Mouse (Mus musculus): ENCODE results near the gene Usp32. TPM values are rescaled to one million over a fixed set of nuclear protein-coding genes. Genes with fewer than 3 reads are reported as not detected.

The Usp32 gene
- 42.4 and 163 TPM in 2 replicates for total RNA-seq (2014; fragmentation: Nextera tagmentation)
- 19.2 and 24.9 TPM in 2 replicates for total RNA-seq (2017)
- 9.9 and 10.4 TPM in 2 replicates for polyA plus RNA-seq (2012)

GRCm38 (mm10) chr11:85139581-85140540 lies at the start of gene Usp32:
TSS of gene Usp32 (minus strand) at chr11:85140161.
- Histone ChIP-seq H3K36me3 (replicated peaks) (peaks cover 6% of the 10 kb centered on the region), H3K4me1 (ENCODE audit: insufficient read depth, low read depth, low read length) (peaks cover 21% of the 10 kb centered on the region), H3K27me3 (ENCODE audit: insufficient read depth, low read length) (no peaks in the 10 kb centered on the region), H3K4me3 (ENCODE audit: low read depth, low read length) (peak within 1 kb of the TSS; percentile 97), H3K9me3 (replicated peaks) (no peaks in the 10 kb centered on the region)
- peak; percentile 95 for DNase-seq (ENCODE audit: low spot score)
- no peak for TF ChIP-seq CTCF (IDR thresholded peaks at IDR 0.05; ENCODE audit: low read depth, low read length)
- no peak for TF ChIP-seq TAL1 (conservative IDR thresholded peaks at IDR 0.05; ENCODE audit: low read depth, low read length)
- no peak for TF ChIP-seq GATA2 (IDR thresholded peaks at IDR 0.05; ENCODE audit: borderline replicate concordance, low read depth, low read length)
- TF ChIP-seq GATA1 (IDR thresholded peaks at IDR 0.05; ENCODE audit: borderline replicate concordance, low read length): no peak
- no peak for TF ChIP-seq POLR2AphosphoS5 (IDR thresholded peaks at IDR 0.05; ENCODE audit: insufficient replicate concordance, low read depth, low read length)
- ATAC-seq (ENCODE audit: extremely low read depth, insufficient number of reproducible peaks, low FRiP score, poor library complexity, severe bottlenecking): peak; percentile 97

- DNase-seq (ENCODE audit: low spot score) (no peak), ATAC-seq (ENCODE audit: extremely low read depth, insufficient number of reproducible peaks, low FRiP score, poor library complexity, severe bottlenecking) (no peak)
- no peaks in the 10 kb centered on the region for H3K27me3 ChIP-seq (ENCODE audit: insufficient read depth, low read length)
- no peaks in the 10 kb centered on the region for H3K9me3 ChIP-seq (replicated peaks)
- H3K36me3 ChIP-seq (replicated peaks): peaks cover 62% of the 10 kb centered on the region
- H3K4me1 ChIP-seq (ENCODE audit: insufficient read depth, low read depth, low read length): peaks cover 19% of the 10 kb centered on the region
- H3K4me3 ChIP-seq (ENCODE audit: low read depth, low read length): no peak overlapping the region
- TF ChIP-seq TAL1 (conservative IDR thresholded peaks at IDR 0.05; ENCODE audit: low read depth, low read length) (no peak), CTCF (IDR thresholded peaks at IDR 0.05; ENCODE audit: low read depth, low read length) (no peak)
Observed at GRCm38 (mm10) chr11:85189110-85189509, 49.1 kb upstream of the Usp32 start.

GRCm38 (mm10) chr11:85184839-85185238 lies 44.9 kb upstream of the Usp32 start:
- Histone ChIP-seq H3K9me3 (replicated peaks) (no peaks in the 10 kb centered on the region), H3K4me3 (ENCODE audit: low read depth, low read length) (no peak overlapping the region), H3K27me3 (ENCODE audit: insufficient read depth, low read length) (no peaks in the 10 kb centered on the region), H3K4me1 (ENCODE audit: insufficient read depth, low read depth, low read length) (peaks cover 26% of the 10 kb centered on the region), H3K36me3 (replicated peaks) (peaks cover 25% of the 10 kb centered on the region)
- ATAC-seq (ENCODE audit: extremely low read depth, insufficient number of reproducible peaks, low FRiP score, poor library complexity, severe bottlenecking): no peak
- TF ChIP-seq CTCF (IDR thresholded peaks at IDR 0.05; ENCODE audit: low read depth, low read length) (no peak), GATA2 (IDR thresholded peaks at IDR 0.05; ENCODE audit: borderline replicate concordance, low read depth, low read length) (no peak), GATA1 (IDR thresholded peaks at IDR 0.05; ENCODE audit: borderline replicate concordance, low read length) (no peak), TAL1 (conservative IDR thresholded peaks at IDR 0.05; ENCODE audit: low read depth, low read length) (no peak), POLR2AphosphoS5 (IDR thresholded peaks at IDR 0.05; ENCODE audit: insufficient replicate concordance, low read depth, low read length) (no peak)
- no peak for DNase-seq (ENCODE audit: low spot score)

- H3K4me3 ChIP-seq (ENCODE audit: low read depth, low read length): no peak overlapping the region
- peaks cover 20% of the 10 kb centered on the region for H3K4me1 ChIP-seq (ENCODE audit: insufficient read depth, low read depth, low read length)
- no peaks in the 10 kb centered on the region for H3K27me3 ChIP-seq (ENCODE audit: insufficient read depth, low read length)
- H3K9me3 ChIP-seq (replicated peaks): no peaks in the 10 kb centered on the region
- no peak for DNase-seq (ENCODE audit: low spot score)
- ATAC-seq (ENCODE audit: extremely low read depth, insufficient number of reproducible peaks, low FRiP score, poor library complexity, severe bottlenecking): no peak
- no peak for TF ChIP-seq TAL1 (conservative IDR thresholded peaks at IDR 0.05; ENCODE audit: low read depth, low read length)
- TF ChIP-seq CTCF (IDR thresholded peaks at IDR 0.05; ENCODE audit: low read depth, low read length): peak; percentile 57; the same call in 1 of the 2 replicates
- H3K36me3 ChIP-seq (replicated peaks): peaks cover 20% of the 10 kb centered on the region
Observed at GRCm38 (mm10) chr11:85184082-85184481, 44.1 kb upstream of the Usp32 start.

- H3K27me3 ChIP-seq (ENCODE audit: insufficient read depth, low read length): no peaks in the 10 kb centered on the region; the same call in 1 of the 2 replicates
- TF ChIP-seq CTCF (IDR thresholded peaks at IDR 0.05; ENCODE audit: low read depth, low read length): no peak
- no peak for TF ChIP-seq POLR2AphosphoS5 (IDR thresholded peaks at IDR 0.05; ENCODE audit: insufficient replicate concordance, low read depth, low read length)
- H3K4me3 ChIP-seq (ENCODE audit: low read depth, low read length): peak overlapping the region; percentile 64; the same call in 1 of the 2 replicates
- no peaks in the 10 kb centered on the region for H3K9me3 ChIP-seq (replicated peaks)
- H3K4me1 ChIP-seq (ENCODE audit: insufficient read depth, low read depth, low read length): peaks cover 12% of the 10 kb centered on the region
- H3K36me3 ChIP-seq (replicated peaks): peaks cover 14% of the 10 kb centered on the region
- DNase-seq (ENCODE audit: low spot score) (no peak), ATAC-seq (ENCODE audit: extremely low read depth, insufficient number of reproducible peaks, low FRiP score, poor library complexity, severe bottlenecking) (no peak)
Observed at GRCm38 (mm10) chr11:85183284-85183779, 43.4 kb upstream of the Usp32 start.

- DNase-seq (ENCODE audit: low spot score) (peak; percentile 44), ATAC-seq (ENCODE audit: extremely low read depth, insufficient number of reproducible peaks, low FRiP score, poor library complexity, severe bottlenecking) (no peak)
- Histone ChIP-seq H3K27me3 (ENCODE audit: insufficient read depth, low read length) (peaks cover 2% of the 10 kb centered on the region), H3K4me1 (ENCODE audit: insufficient read depth, low read depth, low read length) (peaks cover 15% of the 10 kb centered on the region), H3K36me3 (replicated peaks) (peaks cover 12% of the 10 kb centered on the region), H3K9me3 (replicated peaks) (no peaks in the 10 kb centered on the region), H3K4me3 (ENCODE audit: low read depth, low read length) (peak overlapping the region; percentile 64)
- TF ChIP-seq TAL1 (conservative IDR thresholded peaks at IDR 0.05; ENCODE audit: low read depth, low read length) (no peak), POLR2AphosphoS5 (IDR thresholded peaks at IDR 0.05; ENCODE audit: insufficient replicate concordance, low read depth, low read length) (no peak), CTCF (IDR thresholded peaks at IDR 0.05; ENCODE audit: low read depth, low read length) (peak; percentile 61), GATA2 (IDR thresholded peaks at IDR 0.05; ENCODE audit: borderline replicate concordance, low read depth, low read length) (no peak)
Observed at GRCm38 (mm10) chr11:85182617-85183283, 42.8 kb upstream of the Usp32 start.
